Mouse (Mus musculus) liver, embryonic 14.5 days (tissue): ENCODE results near the gene Gm9936. TPM values are rescaled to one million over a fixed set of nuclear protein-coding genes. Genes with fewer than 3 reads are reported as not detected.
A peak's percentile ranks its signal among the peaks of the same experiment; 100 is the strongest.

Source experiments
- ATAC-seq: fragments of 200-750 bp; cut with Nextera tagmentation; 2 replicates; pipeline ENCODE4 v1.8.0; 2017; ENCODE audit warnings: moderate number of reproducible peaks, mild to moderate bottlenecking, moderate library complexity; ENCODE audit not compliant: insufficient read depth
- DNase-seq, 3 experiments: peaks; one replicate each; pipeline ENCODE4 v3.0.0-alpha.2; 2012 to 2013; ENCODE audit warnings: low read depth in 3 of 3, low spot score in 3 of 3
- H3K27ac ChIP-seq: fragments of 300-500 bp; sonication (generic); 2 replicates; pipeline ENCODE4 v1.5.1; 2014; ENCODE audit warnings: moderate library complexity, mild to moderate bottlenecking, control low read depth, inconsistent platforms
- H3K27me3 ChIP-seq: fragments of 300-500 bp; sonication (generic); 2 replicates; pipeline ENCODE4 v1.6.1; 2014; ENCODE audit warnings: mild to moderate bottlenecking, low read length, moderate library complexity; ENCODE audit not compliant: control insufficient read depth, insufficient read depth
- H3K36me3 ChIP-seq: fragments of 300-500 bp; sonication (generic); replicated peaks from 2 replicates; pipeline ENCODE4 v1.6.1; 2014; ENCODE audit warnings: low read depth; ENCODE audit not compliant: control insufficient read depth, insufficient read depth
- H3K4me1 ChIP-seq, 2 experiments: fragments of 200-500 bp in 1 of 2; fragments of 300-500 bp in 1 of 2; sonication (generic) in 1 of 2; replicated peaks; 2 replicates each; pipeline ENCODE4 v1.6.1; 2012 to 2014; ENCODE audit warnings: antibody characterized with exemption in 1 of 2, inconsistent platforms in 1 of 2, low read length in 1 of 2; ENCODE audit not compliant: control insufficient read depth in 2 of 2, insufficient read depth in 2 of 2
- H3K4me2 ChIP-seq: fragments of 300-500 bp; sonication (generic); 2 replicates; pipeline ENCODE4 v1.6.1; 2014; ENCODE audit warnings: low read depth, mild to moderate bottlenecking, control low read depth, moderate library complexity
- H3K4me3 ChIP-seq, 2 experiments: fragments of 200-500 bp in 1 of 2; fragments of 300-500 bp in 1 of 2; sonication (generic) in 1 of 2; 2 replicates each; pipeline ENCODE4 v1.5.1; 2012 to 2014; ENCODE audit warnings: low read depth in 2 of 2, low read length in 2 of 2, mild to moderate bottlenecking in 2 of 2, control low read depth in 1 of 2, inconsistent platforms in 1 of 2, moderate library complexity in 1 of 2; ENCODE audit not compliant: insufficient read depth in 1 of 2
- H3K9ac ChIP-seq: fragments of 300-500 bp; sonication (generic); replicated peaks from 2 replicates; pipeline ENCODE4 v1.6.1; 2014; ENCODE audit warnings: mild to moderate bottlenecking, control low read depth, moderate library complexity
- H3K9me3 ChIP-seq: fragments of 300-500 bp; sonication (generic); 2 replicates; pipeline ENCODE4 v1.6.1; 2016; ENCODE audit warnings: low read length, mixed read lengths; ENCODE audit not compliant: control insufficient read depth
- CTCF ChIP-seq: IDR thresholded peaks from 2 replicates; pipeline ENCODE4 v1.5.1; 2016; ENCODE audit warnings: antibody characterized with exemption, low read depth, control low read depth
- EP300 ChIP-seq: IDR thresholded peaks from 2 replicates; pipeline ENCODE4 v1.6.1; 2016; ENCODE audit warnings: antibody characterized with exemption, low read depth
- whole genome bisulfite sequencing: fragments of 180-500 bp; shearing (Covaris S2); extraction: QIAGEN DNeasy Blood & Tissue Kit; methylation state at CpG from one replicate; pipeline ENCODE4 v1.1.7; 2014; ENCODE audit not compliant: insufficient replicate concordance; 5-methylcytosine and 5-hydroxymethylcytosine counted together
- polyA plus RNA-seq, 2 experiments: library from polyadenylated mRNA; depleted of rRNA in 1 of 2; stranded (reverse) in 1 of 2; unstranded in 1 of 2; fragments of >200 nt; fragmentation: Nextera tagmentation in 1 of 2; extraction: Ambion mirVana in 1 of 2; gene quantifications; 2 replicates each; pipeline versions ENCODE4 v1.2.1 to v1.2.3; 2012 to 2014

Gene Gm9936
- polyA plus RNA-seq, 2 experiments = not detected

GRCm38 (mm10) chr5:114877487-114877886 lies 19.0 kb upstream of the Gm9936 start:
- DNase-seq = no peak
- ATAC-seq = no peak

GRCm38 (mm10) chr5:114876331-114876730 lies 17.8 kb upstream of the Gm9936 start:
- Histone ChIP-seq H3K27me3 (no peaks in the 10 kb centered on the region), H3K9ac (no peak overlapping the region), H3K4me1 (no peaks in the 10 kb centered on the region), H3K4me3 (no peak overlapping the region), H3K36me3 (no peaks in the 10 kb centered on the region), H3K9me3 (no peaks in the 10 kb centered on the region), H3K27ac (no peak overlapping the region), H3K4me2 (no peak overlapping the region)
- TF ChIP-seq CTCF (no peak), EP300 (no peak)
- WGBS = 56% methylated on average over 6 of the region's 6 CpGs
- DNase-seq (no peak), ATAC-seq (no peak)

More at GRCm38 (mm10) chr5:114877487-114877886, 19.0 kb upstream of the Gm9936 start:
- H3K27ac ChIP-seq = no peak overlapping the region
- no peak overlapping the region for H3K4me3 ChIP-seq
- H3K36me3 ChIP-seq = no peaks in the 10 kb centered on the region
- H3K4me1 ChIP-seq = no peaks in the 10 kb centered on the region
- no peak for TF ChIP-seq CTCF
- no peak for TF ChIP-seq EP300
- 68% methylated on average over 7 of the region's 7 CpGs for WGBS
- H3K9me3 ChIP-seq = no peaks in the 10 kb centered on the region
- H3K9ac ChIP-seq = no peak overlapping the region
- no peaks in the 10 kb centered on the region for H3K27me3 ChIP-seq
- no peak overlapping the region for H3K4me2 ChIP-seq

GRCm38 (mm10) chr5:114875858-114876257 lies 17.4 kb upstream of the Gm9936 start:
- no peaks in the 10 kb centered on the region for H3K9me3 ChIP-seq
- no peaks in the 10 kb centered on the region for H3K36me3 ChIP-seq
- no peaks in the 10 kb centered on the region for H3K4me1 ChIP-seq
- DNase-seq (no peak), ATAC-seq (no peak)
- no peak overlapping the region for H3K27ac ChIP-seq
- WGBS = 43% methylated on average over 6 of the region's 6 CpGs
- no peak overlapping the region for H3K9ac ChIP-seq
- no peaks in the 10 kb centered on the region for H3K27me3 ChIP-seq
- H3K4me2 ChIP-seq = no peak overlapping the region
- H3K4me3 ChIP-seq = no peak overlapping the region
- peak; percentile 52 for TF ChIP-seq CTCF
- no peak for TF ChIP-seq EP300

GRCm38 (mm10) chr5:114865279-114865678 lies 6.8 kb upstream of the Gm9936 start:
- WGBS = 74% methylated on average over 12 of the region's 12 CpGs
- H3K4me1 ChIP-seq = no peaks in the 10 kb centered on the region
- TF ChIP-seq CTCF = no peak
- no peak for TF ChIP-seq EP300
- ATAC-seq (no peak), DNase-seq (no peak)
- no peak overlapping the region for H3K4me2 ChIP-seq
- H3K9me3 ChIP-seq = no peaks in the 10 kb centered on the region; the same call in 1 of the 2 replicates
- no peaks in the 10 kb centered on the region for H3K36me3 ChIP-seq
- H3K4me3 ChIP-seq = no peak overlapping the region
- H3K27ac ChIP-seq = no peak overlapping the region
- no peak overlapping the region for H3K9ac ChIP-seq
- no peaks in the 10 kb centered on the region for H3K27me3 ChIP-seq

- Histone ChIP-seq H3K9me3 (no peaks in the 10 kb centered on the region; the same call in 1 of the 2 replicates), H3K27me3 (no peaks in the 10 kb centered on the region), H3K36me3 (no peaks in the 10 kb centered on the region), H3K9ac (no peak overlapping the region), H3K4me2 (no peak overlapping the region), H3K4me3 (no peak overlapping the region), H3K4me1 (no peaks in the 10 kb centered on the region), H3K27ac (no peak overlapping the region)
- no peak for ATAC-seq
- 68% methylated on average over 7 of the region's 7 CpGs for WGBS
- DNase-seq = no peak
- TF ChIP-seq CTCF (no peak), EP300 (no peak)
These were observed 6.3 kb upstream of the Gm9936 start for GRCm38 (mm10) chr5:114864813-114865212.
